Mouse (Mus musculus) heart, embryonic 11.5 days (tissue): ENCODE results near the gene Slc35g3. TPM values are rescaled to one million over a fixed set of nuclear protein-coding genes. Genes with fewer than 3 reads are reported as not detected.

Experiments
- ATAC-seq: fragments of 200-750 bp; cut with Nextera tagmentation; replicated peaks from 2 replicates; pipeline ENCODE4 v1.8.0; 2017; ENCODE audit warnings: moderate library complexity; ENCODE audit not compliant: insufficient number of reproducible peaks, low FRiP score, low TSS enrichment
- H3K27ac ChIP-seq: fragments of 300-500 bp; sonication (generic); 2 replicates; pipeline ENCODE4 v1.5.1; 2014; ENCODE audit warnings: mild to moderate bottlenecking, low read depth, low read length
- H3K27me3 ChIP-seq: fragments of 300-500 bp; sonication (generic); 2 replicates; pipeline ENCODE4 v1.6.1; 2014; ENCODE audit warnings: mild to moderate bottlenecking, low read length, mixed read lengths; ENCODE audit not compliant: control insufficient read depth, insufficient read depth
- H3K36me3 ChIP-seq: fragments of 300-500 bp; sonication (generic); 2 replicates; pipeline ENCODE4 v1.6.1; 2014; ENCODE audit warnings: mild to moderate bottlenecking, low read length, moderate library complexity, mixed read lengths; ENCODE audit not compliant: control insufficient read depth, insufficient read depth
- H3K4me1 ChIP-seq: fragments of 300-500 bp; sonication (generic); 2 replicates; pipeline ENCODE4 v1.6.1; 2014; ENCODE audit warnings: low read length; ENCODE audit not compliant: control insufficient read depth, insufficient read depth
- H3K4me2 ChIP-seq: fragments of 300-500 bp; sonication (generic); 2 replicates; pipeline ENCODE4 v1.6.1; 2014; ENCODE audit warnings: mild to moderate bottlenecking, moderate library complexity
- H3K4me3 ChIP-seq: fragments of 300-500 bp; sonication (generic); 2 replicates; pipeline ENCODE4 v1.5.1; 2014; ENCODE audit warnings: low read depth, low read length
- H3K9ac ChIP-seq: fragments of 300-500 bp; sonication (generic); 2 replicates; pipeline ENCODE4 v1.6.1; 2014; ENCODE audit warnings: mild to moderate bottlenecking, low read depth, low read length, moderate library complexity
- H3K9me3 ChIP-seq: fragments of 300-500 bp; sonication (generic); replicated peaks from 2 replicates; pipeline ENCODE4 v1.6.1; 2016; ENCODE audit warnings: low read length; ENCODE audit not compliant: control insufficient read depth
- WGBS: fragments of 180-500 bp; shearing (Covaris S2); extraction: QIAGEN DNeasy Blood & Tissue Kit; methylation state at CpG from one replicate; pipeline ENCODE4 v1.1.7; 2014; ENCODE audit not compliant: insufficient replicate concordance; 5-methylcytosine and 5-hydroxymethylcytosine counted together
- polyA plus RNA-seq: library from polyadenylated mRNA; unstranded; fragments of >200 nt; fragmentation: Nextera tagmentation; extraction: Ambion mirVana; gene quantifications from 2 replicates; pipeline ENCODE4 v1.2.1, GENCODE M21; 2014

Slc35g3 gene
- polyA plus RNA-seq, 1 experiment from 2014 or later = 0.10 TPM

DNA sequence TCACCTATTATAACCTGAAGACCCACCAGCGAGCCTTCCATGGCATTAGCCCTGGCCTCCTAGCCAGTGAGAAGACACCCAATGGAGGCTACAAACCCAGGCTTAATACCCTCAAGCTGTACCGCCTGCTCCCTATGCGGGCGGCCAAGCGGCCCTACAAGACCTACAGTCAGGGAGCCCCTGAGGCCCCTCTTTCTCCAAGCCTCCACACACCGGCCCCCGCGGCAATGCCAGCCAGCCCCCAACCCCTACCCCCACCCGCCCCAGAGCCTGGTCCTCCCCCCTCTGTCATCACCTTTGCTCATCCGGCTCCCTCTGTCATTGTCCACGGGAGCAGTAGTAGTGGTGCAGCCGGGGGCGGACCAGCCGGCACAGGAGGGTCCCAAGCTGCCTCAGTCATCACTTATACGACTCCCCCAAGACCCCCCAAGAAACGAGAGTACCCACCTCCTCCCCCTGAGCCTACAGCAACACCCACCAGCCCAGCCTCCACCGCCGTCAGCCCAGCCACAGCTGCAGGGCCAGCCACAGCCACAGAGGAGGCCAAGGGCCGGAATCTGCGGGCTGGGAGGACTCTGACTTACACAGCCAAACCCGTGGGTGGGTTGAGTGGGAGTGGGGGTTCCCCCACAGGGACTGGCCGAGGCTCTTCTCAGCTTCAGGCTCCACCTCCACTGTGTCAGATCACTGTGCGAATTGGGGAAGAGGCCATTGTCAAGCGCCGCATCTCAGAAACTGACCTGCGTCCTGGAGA, 15.9 kb upstream of the Slc35g3 start:
- 56% methylated on average over 26 of the region's 26 CpGs for WGBS
- H3K9me3 ChIP-seq = no peaks in the 10 kb centered on the region
- ATAC-seq = no peak
- peaks cover 6% of the 10 kb centered on the region; the same call in 1 of the 2 replicates for H3K36me3 ChIP-seq
- H3K4me1 ChIP-seq = 0 out of 2 replicates have a peak, but pooled peaks cover 3% of the 10 kb centered on the region
- peaks cover 16% of the 10 kb centered on the region for H3K27me3 ChIP-seq
- H3K9ac ChIP-seq = no peak overlapping the region
- H3K27ac ChIP-seq = no peak overlapping the region
- no peak overlapping the region for H3K4me3 ChIP-seq
- no peak overlapping the region for H3K4me2 ChIP-seq

DNA sequence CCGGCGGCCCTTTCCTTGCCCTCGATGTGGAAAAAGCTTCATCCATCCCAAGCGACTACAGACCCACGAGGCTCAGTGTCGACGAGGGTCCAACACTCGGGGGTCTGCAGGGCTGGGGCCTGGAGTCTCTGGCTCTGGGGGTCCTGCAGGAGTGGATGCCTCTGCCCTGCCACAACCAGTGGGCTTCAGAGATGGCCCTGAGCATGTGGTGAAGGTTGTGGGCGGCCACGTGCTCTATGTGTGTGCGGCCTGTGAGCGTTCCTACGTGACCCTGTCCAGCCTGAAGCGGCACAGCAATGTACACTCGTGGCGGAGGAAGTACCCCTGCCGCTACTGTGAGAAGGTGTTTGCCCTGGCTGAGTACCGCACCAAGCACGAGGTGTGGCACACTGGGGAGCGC, 14.7 kb upstream of the Slc35g3 start:
- 0 out of 2 replicates have a peak, but pooled peaks have one; percentile 11 for ATAC-seq
- Histone ChIP-seq H3K9ac (no peak overlapping the region), H3K4me3 (no peak overlapping the region), H3K4me1 (0 out of 2 replicates have a peak, but pooled peaks cover 3% of the 10 kb centered on the region), H3K36me3 (peaks cover 6% of the 10 kb centered on the region; the same call in 1 of the 2 replicates), H3K27me3 (peaks cover 16% of the 10 kb centered on the region), H3K9me3 (no peaks in the 10 kb centered on the region), H3K4me2 (no peak overlapping the region), H3K27ac (no peak overlapping the region)
- 74% methylated on average over 20 of the region's 20 CpGs for WGBS

DNA sequence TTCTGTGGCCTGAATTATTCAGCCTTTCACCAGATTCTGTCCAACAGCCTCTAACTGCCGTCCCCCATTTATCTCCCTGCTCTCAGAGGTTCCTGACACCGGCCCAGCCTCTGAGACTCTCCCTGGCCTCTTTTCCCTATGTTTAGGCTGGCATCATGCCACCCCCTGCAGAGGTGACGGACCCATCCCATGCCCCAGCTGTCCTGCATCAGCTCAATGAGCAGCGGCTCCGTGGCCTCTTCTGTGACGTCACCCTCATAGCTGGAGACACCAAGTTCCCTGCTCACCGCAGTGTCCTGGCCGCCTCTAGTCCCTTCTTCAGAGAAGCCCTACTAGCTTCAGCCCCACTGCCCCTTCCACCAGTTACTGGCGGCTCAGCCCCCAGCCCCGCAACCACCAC, 13.9 kb upstream of the Slc35g3 start:
- Histone ChIP-seq H3K27ac (no peak overlapping the region), H3K4me3 (no peak overlapping the region), H3K4me2 (no peak overlapping the region), H3K4me1 (0 out of 2 replicates have a peak, but pooled peaks cover 3% of the 10 kb centered on the region), H3K9me3 (no peaks in the 10 kb centered on the region), H3K9ac (no peak overlapping the region), H3K36me3 (peaks cover 6% of the 10 kb centered on the region; the same call in 1 of the 2 replicates), H3K27me3 (peaks cover 16% of the 10 kb centered on the region)
- WGBS = 53% methylated on average over 10 of the region's 10 CpGs
- no peak for ATAC-seq

DNA sequence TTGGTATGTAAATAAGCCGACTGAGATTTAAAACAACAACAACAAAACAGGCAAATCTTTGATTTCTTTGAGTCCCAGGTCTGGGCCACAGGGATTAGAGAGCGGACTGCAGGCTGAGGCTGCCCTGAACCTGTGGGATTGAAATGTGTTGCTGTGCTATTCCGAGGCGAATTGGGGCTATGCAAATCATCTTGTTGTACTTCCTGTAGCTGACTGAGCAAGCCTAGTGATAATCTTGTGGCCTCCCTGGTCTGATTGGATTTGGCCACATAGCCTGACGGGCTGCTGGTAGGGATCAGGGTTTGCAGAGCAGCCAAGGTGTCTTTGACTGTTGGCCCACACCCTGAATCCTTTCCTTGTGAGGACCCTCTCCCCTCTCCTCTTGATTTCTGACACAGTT, 13.2 kb upstream of the Slc35g3 start:
- 48% methylated on average over 5 of the region's 5 CpGs for WGBS
- no peak overlapping the region for H3K27ac ChIP-seq
- no peak overlapping the region for H3K9ac ChIP-seq
- H3K4me2 ChIP-seq = no peak overlapping the region
- H3K4me3 ChIP-seq = no peak overlapping the region
- no peaks in the 10 kb centered on the region for H3K9me3 ChIP-seq
- peaks cover 6% of the 10 kb centered on the region; the same call in 1 of the 2 replicates for H3K36me3 ChIP-seq
- 0 out of 2 replicates have a peak, but pooled peaks cover 3% of the 10 kb centered on the region for H3K4me1 ChIP-seq
- no peak for ATAC-seq
- H3K27me3 ChIP-seq = peaks cover 16% of the 10 kb centered on the region

DNA sequence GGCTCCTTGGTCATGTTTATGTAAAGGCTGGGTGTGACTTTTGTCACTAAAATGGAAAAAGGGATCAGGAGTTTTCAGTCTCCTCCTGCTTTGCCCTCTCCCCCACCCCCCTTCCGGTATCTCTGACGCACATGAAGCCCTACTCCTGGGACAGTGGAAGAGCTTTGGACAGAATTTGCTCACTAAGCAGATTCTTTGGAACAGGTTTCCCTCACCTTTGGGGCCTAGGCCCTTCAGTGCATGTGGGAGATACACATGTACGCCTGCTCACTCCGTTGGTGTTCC, 5.8 kb upstream of the Slc35g3 start:
- Histone ChIP-seq H3K4me3 (peak overlapping the region; percentile 93), H3K36me3 (no peaks in the 10 kb centered on the region)

DNA sequence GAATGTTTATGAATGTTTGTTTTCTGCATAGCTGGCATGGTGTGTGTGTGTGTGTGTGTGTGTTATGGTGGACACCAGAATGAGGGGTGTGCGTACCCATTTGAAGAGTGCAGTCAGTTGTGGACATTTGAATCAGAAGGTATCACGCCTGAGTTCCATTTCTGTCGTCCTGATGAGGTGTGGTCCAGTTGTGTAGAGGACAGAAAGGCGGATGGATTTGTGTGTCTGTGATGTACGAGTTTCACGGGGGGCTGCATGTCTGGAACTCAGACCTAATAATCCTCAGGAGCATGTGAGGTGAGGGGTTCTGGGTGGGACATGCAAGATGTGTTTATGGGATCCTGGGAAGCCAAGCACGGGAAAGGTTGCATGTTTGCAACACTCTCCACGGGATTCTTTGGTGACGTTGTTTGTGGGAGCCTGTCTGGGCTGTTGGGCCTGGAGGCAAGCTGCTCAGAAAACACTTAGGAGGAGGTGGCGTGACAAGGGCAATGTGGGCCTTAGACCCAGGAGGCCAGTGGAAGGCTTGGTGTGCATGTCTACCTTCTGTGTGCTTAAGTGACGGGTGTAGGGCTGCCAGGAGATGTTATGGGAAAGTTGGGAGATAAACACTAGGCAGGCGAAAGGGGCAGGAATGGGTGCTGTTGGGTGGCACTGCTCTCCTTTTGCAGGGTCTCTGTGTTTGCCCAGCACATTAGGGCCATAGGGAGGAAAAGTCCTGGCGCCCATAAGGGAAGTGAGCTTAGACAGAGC, 5.3 kb upstream of the Slc35g3 start:
- no peak for ATAC-seq
- 49% methylated on average over 13 of the region's 13 CpGs for WGBS
- peak overlapping the region; percentile 97 for H3K9ac ChIP-seq

More for the DNA sequence above, 5.8 kb upstream of the Slc35g3 start:
- Histone ChIP-seq H3K9ac (peak overlapping the region; percentile 97), H3K4me1 (peaks cover 12% of the 10 kb centered on the region), H3K4me2 (peak overlapping the region; percentile 82), H3K27ac (peak overlapping the region; percentile 71), H3K27me3 (no peaks in the 10 kb centered on the region), H3K9me3 (no peaks in the 10 kb centered on the region)
- 38% methylated on average over 4 of the region's 4 CpGs for WGBS
- no peak for ATAC-seq

DNA sequence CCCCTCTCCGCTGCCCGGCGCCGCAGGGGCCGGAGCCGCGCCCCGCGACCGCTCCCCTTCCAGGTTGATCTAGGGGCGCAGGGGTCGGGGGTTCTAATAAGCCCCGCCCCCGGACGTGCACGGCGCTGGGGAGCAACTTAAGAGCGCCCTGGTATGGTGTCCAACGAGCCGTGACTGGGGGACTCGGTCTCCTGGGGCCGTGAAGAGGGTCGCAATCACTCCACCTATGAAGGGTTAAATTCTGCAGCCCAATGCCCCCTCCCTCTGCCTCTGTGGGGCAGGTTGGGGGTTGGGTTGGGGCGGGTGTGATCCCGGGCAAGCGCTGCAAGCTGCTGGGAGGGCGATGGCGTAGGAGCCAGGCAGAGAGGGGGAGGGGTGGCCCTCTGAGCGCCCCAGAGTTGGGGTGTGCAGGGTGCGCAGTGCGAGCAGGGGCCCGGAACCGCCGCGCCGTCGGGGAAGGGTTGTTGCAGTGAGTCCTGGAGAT, 4.4 kb upstream of the Slc35g3 start:
- peak overlapping the region; percentile 91 for H3K27ac ChIP-seq
- WGBS = under 1% methylated on average over 37 of the region's 37 CpGs
- H3K27me3 ChIP-seq = no peaks in the 10 kb centered on the region
- peaks cover 12% of the 10 kb centered on the region for H3K4me1 ChIP-seq
- H3K9me3 ChIP-seq = no peaks in the 10 kb centered on the region
- no peaks in the 10 kb centered on the region for H3K36me3 ChIP-seq
- peak overlapping the region; percentile 82 for H3K4me2 ChIP-seq
- peak overlapping the region; percentile 93 for H3K4me3 ChIP-seq
- H3K9ac ChIP-seq = peak overlapping the region; percentile 97
- ATAC-seq = peak; percentile 68

More for the DNA sequence above, 5.3 kb upstream of the Slc35g3 start:
- no peaks in the 10 kb centered on the region for H3K36me3 ChIP-seq
- H3K9me3 ChIP-seq = no peaks in the 10 kb centered on the region
- H3K27me3 ChIP-seq = no peaks in the 10 kb centered on the region
- peak overlapping the region; percentile 82 for H3K4me2 ChIP-seq
- H3K27ac ChIP-seq = peak overlapping the region; percentile 91
- peak overlapping the region; percentile 93 for H3K4me3 ChIP-seq
- H3K4me1 ChIP-seq = peaks cover 12% of the 10 kb centered on the region

DNA sequence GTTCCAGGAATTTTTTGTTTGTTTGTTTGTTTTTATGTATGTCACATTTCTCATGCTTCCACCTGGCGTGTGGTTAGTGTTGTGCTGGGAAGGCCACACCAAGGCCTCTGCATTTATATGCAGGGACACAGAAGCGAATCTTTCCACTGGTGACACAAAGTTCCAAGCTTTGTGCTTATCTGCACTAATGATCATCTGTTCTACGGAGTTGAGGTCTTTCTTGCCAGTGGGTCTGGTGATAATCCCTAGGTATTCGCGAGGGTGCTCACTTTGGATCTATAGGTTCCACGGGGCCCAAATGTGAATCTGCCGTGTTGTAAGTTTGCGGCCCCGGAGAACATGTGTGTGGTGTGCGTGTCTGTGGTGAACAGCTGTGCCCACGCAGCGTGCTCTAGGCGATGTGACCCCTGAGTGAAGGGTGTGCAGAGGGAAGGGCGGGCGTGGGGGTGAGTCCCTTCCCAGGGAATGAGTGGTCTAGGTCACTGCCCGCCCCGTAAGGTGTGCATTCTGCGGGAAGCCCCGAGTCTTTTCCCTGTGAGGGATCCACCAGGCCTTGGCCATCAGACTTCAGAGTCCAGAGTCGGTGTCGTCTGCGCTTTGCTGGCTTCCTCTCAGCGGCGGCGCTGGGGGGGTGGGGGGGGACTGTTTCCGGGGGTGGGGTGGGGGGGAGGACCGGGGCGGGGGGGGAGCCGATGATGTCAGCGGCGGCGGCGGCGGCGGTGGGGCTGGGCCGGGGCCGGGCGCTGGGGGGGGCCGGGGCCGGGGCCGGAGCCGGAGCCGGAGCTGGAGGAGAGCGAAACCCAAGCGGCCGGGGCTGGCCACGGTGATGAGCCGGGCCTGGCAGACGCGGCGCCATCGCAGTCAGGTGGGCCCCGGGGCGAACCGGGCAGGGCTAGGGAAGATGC, 3.7 kb upstream of the Slc35g3 start, which contains the start of gene Zbtb4:
Gene Zbtb4, plus strand, starts transcription at position 692 of the 905 bp plus-strand sequence.
- ATAC-seq = peak; percentile 53; the same call in 1 of the 2 replicates
- WGBS = 23% methylated on average over 32 of the region's 55 CpGs
- H3K4me1 ChIP-seq = peaks cover 15% of the 10 kb centered on the region

More for the DNA sequence above, 3.7 kb upstream of the Slc35g3 start, which contains the start of gene Zbtb4:
- peak within 1 kb of the TSS; percentile 91 for H3K27ac ChIP-seq
- no peaks in the 10 kb centered on the region for H3K27me3 ChIP-seq
- no peaks in the 10 kb centered on the region for H3K36me3 ChIP-seq
- peak within 1 kb of the TSS; percentile 97 for H3K9ac ChIP-seq
- peak within 1 kb of the TSS; percentile 82 for H3K4me2 ChIP-seq
- no peaks in the 10 kb centered on the region for H3K9me3 ChIP-seq
- peak within 1 kb of the TSS; percentile 93 for H3K4me3 ChIP-seq
